Mouse (Mus musculus): ENCODE data around the gene Sp3. TPM values are rescaled to one million over a fixed set of nuclear protein-coding genes. Genes with fewer than 3 reads are reported as not detected.

Sp3 gene
- polyA plus RNA-seq, 1 experiment from 2014 or later = 69.0 TPM

Small RNA genes within 50 kb of the gene (microRNA-seq; reads per million reads assigned to microRNA genes)
- gene Gm25960 = not detected

Other genes starting within 250 kb of the Sp3 start
- not detected in 2 replicates for gene Gm11084, start 6.3 kb upstream of the Sp3 start, polyA plus RNA-seq (2015; fragmentation: Nextera tagmentation; extraction: Ambion mirVana)
- 108 and 118 TPM in 2 replicates for gene Ola1, start 238.5 kb upstream of the Sp3 start, polyA plus RNA-seq (2015; fragmentation: Nextera tagmentation; extraction: Ambion mirVana)

All from embryonic facial prominence, embryonic 13.5 days (tissue).